Mouse (Mus musculus) kidney, postnatal 25 days (tissue): ENCODE measurements around the gene Dcpp2.
"Not testable (repeated sequence)": the region's sequence is repeated elsewhere in the genome, so short reads cannot be mapped to it uniquely, and the experiment has no call there.

Experiments used
- DNase-seq, 2 experiments: peaks; one replicate each; pipeline ENCODE4 v3.0.0; 2021; ENCODE audit warnings: mixed read lengths in 2 of 2

Gene Dcpp2

GRCm38 (mm10) chr17:23931157-23931556 lies 50.5 kb downstream of the Dcpp2 start:
- DNase-seq: no peak

GRCm38 (mm10) chr17:23941372-23941771 lies 60.7 kb downstream of the Dcpp2 start, which contains the start of gene Sbp:
Gene Sbp, plus strand, starts transcription at chr17:23941672.
- no peak for DNase-seq

DNA sequence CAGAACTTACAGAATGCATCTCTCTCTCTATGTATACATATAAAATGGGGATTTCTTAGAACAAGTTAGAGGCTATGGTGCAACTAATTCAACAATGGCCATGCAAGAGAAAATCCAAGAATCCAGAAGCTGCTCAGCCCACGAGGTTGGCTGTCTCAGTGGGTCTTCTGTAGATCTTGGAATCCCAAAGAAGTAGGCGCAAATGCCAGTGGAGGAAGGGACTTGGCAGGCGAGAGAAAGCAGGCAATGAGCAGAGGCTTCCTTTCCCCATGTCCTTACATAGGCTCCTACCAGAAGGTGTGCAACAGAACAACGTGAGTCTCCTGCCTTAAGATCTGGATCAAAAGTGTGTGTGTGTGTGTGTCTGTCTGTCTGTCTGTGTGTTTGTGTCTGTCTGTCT lies 66.8 kb downstream of the Dcpp2 start:
- not testable (repeated sequence) for DNase-seq

GRCm38 (mm10) chr17:23949068-23949467 lies 68.4 kb downstream of the Dcpp2 start:
- DNase-seq: no peak
